Mouse (Mus musculus) megakaryocyte, embryonic 14.5 days (primary cell): ENCODE data around the gene Phlda2. TPM values are rescaled to one million over a fixed set of nuclear protein-coding genes. Genes with fewer than 3 reads are reported as not detected.

Experiments
- H3K27me3 ChIP-seq: replicated peaks from 2 replicates; pipeline ENCODE3; 2012; ENCODE audit warnings: inconsistent platforms
- H3K36me3 ChIP-seq: replicated peaks from 2 replicates; pipeline ENCODE3; 2012; ENCODE audit warnings: low read length, inconsistent platforms, mixed read lengths
- H3K4me1 ChIP-seq: 2 replicates; pipeline ENCODE4 v1.6.1; 2012; ENCODE audit warnings: inconsistent platforms
- H3K4me3 ChIP-seq: replicated peaks from 2 replicates; pipeline ENCODE3; 2012; ENCODE audit warnings: moderate library complexity, mild to moderate bottlenecking, inconsistent platforms
- H3K9me3 ChIP-seq: 2 replicates; pipeline ENCODE4 v1.6.1; 2012; ENCODE audit warnings: inconsistent platforms
- FLI1 ChIP-seq: IDR thresholded peaks from 2 replicates; pipeline ENCODE4 v1.6.1; 2012; ENCODE audit warnings: low read length, inconsistent platforms, mixed read lengths
- GATA1 ChIP-seq: IDR thresholded peaks from 3 replicates; pipeline ENCODE4 v1.6.1; 2012; ENCODE audit warnings: mixed read lengths, low read length, inconsistent platforms, borderline replicate concordance
- polyA plus RNA-seq: library from polyadenylated mRNA; stranded (reverse); fragments of >175 nt; gene quantifications from 2 replicates; pipeline ENCODE4 v1.2.3, GENCODE M21; 2012; ENCODE audit warnings: low replicate concordance; ENCODE audit not compliant: insufficient read depth

The Phlda2 gene
- polyA plus RNA-seq, 1 experiment, result 2.3 TPM

- H3K27me3 ChIP-seq, result no peaks in the 10 kb centered on the region
- TF ChIP-seq FLI1 (no peak), GATA1 (no peak)
- peak overlapping the region; percentile 40 for H3K4me3 ChIP-seq
- H3K4me1 ChIP-seq, result peaks cover 45% of the 10 kb centered on the region
- no peaks in the 10 kb centered on the region for H3K9me3 ChIP-seq
- peaks cover 100% of the 10 kb centered on the region for H3K36me3 ChIP-seq
Observed at GRCm38 (mm10) chr7:143533284-143533683, 30.3 kb upstream of the Phlda2 start.

DNA sequence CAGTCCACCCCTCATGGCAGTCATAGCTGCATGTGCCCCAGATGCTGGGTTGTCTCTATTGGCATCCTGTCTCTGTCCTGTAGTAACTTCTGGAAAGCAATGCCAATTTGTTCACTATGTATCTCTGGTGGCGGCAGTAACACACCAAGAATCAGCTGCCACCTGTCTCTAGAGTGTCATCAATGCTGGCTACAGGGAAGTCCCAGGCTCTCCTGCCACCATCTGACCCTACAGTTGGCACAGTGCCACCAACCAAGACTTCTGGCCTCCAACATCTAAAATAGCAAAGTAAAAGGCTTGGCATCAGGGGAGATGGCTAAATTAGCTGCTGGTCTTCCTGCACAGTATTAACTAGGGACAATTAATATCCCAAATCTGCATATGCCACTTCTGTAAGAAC lies 29.5 kb upstream of the Phlda2 start:
- Histone ChIP-seq H3K27me3 (no peaks in the 10 kb centered on the region), H3K4me1 (peaks cover 38% of the 10 kb centered on the region), H3K4me3 (no peak overlapping the region), H3K36me3 (peaks cover 100% of the 10 kb centered on the region), H3K9me3 (no peaks in the 10 kb centered on the region)
- TF ChIP-seq GATA1, result no peak
- TF ChIP-seq FLI1, result no peak

GRCm38 (mm10) chr7:143519333-143519732 lies 16.4 kb upstream of the Phlda2 start:
- TF ChIP-seq FLI1 (no peak), GATA1 (no peak)
- H3K4me3 ChIP-seq, result no peak overlapping the region
- H3K36me3 ChIP-seq, result peaks cover 99% of the 10 kb centered on the region
- peaks cover 29% of the 10 kb centered on the region for H3K4me1 ChIP-seq
- H3K27me3 ChIP-seq, result no peaks in the 10 kb centered on the region
- no peaks in the 10 kb centered on the region for H3K9me3 ChIP-seq

DNA sequence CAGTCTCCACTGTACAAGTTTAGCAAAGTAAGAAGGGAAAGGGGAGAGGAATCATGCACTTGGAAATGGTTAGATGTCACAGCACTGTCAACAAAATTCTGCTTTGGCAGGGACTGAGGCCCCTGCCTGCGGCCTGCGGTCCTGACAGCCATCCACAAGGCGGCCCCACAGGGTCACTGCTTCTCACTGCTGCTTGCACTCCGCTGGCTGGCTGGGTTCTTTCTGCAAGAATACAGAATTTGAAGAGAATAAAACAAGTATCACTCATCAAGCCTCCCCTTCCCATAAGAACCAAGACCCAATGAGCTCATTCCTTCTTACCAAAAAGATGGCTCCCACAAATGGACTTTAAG lies 11.4 kb upstream of the Phlda2 start:
- peaks cover 50% of the 10 kb centered on the region for H3K4me1 ChIP-seq
- H3K27me3 ChIP-seq, result peaks cover 4% of the 10 kb centered on the region
- TF ChIP-seq FLI1 (no peak), GATA1 (no peak)
- peaks cover 80% of the 10 kb centered on the region for H3K36me3 ChIP-seq
- no peak overlapping the region for H3K4me3 ChIP-seq
- no peaks in the 10 kb centered on the region for H3K9me3 ChIP-seq

DNA sequence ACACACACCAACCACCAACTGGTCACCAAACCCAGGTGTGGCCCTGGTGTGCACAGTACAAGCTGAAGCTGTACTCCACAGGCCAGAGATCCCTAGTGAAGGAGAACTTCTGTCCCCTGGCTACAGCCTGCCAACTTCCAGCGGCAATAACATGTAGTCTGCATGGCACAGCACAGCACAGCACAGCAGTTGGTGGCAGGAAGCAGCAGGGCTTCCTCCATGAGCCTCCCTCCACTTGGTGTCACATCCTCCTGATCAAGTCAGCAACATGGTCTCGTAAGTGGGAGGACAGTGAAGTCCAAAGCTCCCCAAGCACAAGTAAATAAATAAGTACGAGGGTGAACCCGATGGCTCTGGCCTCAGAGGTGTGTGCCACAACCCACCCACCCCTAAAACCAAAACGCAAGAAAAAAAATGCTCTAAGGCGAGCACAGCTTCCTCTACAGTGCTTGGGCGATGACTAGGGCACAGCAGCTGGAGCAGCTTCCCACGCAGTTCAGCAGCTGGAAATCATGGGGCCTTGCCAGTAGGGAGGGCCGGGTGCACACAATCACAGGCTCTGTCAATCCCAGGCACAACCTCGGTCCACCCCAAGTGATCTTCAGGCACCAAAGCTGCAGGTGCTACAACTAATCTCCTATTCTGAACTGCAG lies 10.9 kb upstream of the Phlda2 start:
- Histone ChIP-seq H3K4me3 (peak overlapping the region; percentile 51), H3K9me3 (no peaks in the 10 kb centered on the region), H3K4me1 (peaks cover 45% of the 10 kb centered on the region), H3K27me3 (peaks cover 4% of the 10 kb centered on the region), H3K36me3 (peaks cover 75% of the 10 kb centered on the region)
- TF ChIP-seq FLI1, result no peak
- TF ChIP-seq GATA1, result no peak

DNA sequence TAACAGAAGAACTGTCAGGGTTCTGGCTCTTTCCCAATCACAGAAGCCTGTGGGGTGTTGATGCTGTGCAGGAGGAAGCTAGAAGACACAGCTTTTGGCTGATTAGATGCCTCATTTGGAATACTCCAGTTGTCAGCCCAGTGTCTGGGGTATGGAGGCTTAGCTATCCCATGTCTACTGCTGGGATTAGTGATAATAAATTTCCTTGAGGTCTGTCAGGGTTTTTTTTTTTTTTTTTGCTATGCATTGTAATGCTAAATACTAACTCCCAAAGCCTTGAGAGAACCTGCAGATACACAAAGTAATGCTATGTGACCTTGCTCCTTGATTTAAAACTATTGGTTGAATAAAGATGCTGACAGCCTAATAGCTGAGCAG lies 8.4 kb upstream of the Phlda2 start:
- no peak overlapping the region for H3K4me3 ChIP-seq
- TF ChIP-seq GATA1 (no peak), FLI1 (no peak)
- no peaks in the 10 kb centered on the region for H3K9me3 ChIP-seq

DNA sequence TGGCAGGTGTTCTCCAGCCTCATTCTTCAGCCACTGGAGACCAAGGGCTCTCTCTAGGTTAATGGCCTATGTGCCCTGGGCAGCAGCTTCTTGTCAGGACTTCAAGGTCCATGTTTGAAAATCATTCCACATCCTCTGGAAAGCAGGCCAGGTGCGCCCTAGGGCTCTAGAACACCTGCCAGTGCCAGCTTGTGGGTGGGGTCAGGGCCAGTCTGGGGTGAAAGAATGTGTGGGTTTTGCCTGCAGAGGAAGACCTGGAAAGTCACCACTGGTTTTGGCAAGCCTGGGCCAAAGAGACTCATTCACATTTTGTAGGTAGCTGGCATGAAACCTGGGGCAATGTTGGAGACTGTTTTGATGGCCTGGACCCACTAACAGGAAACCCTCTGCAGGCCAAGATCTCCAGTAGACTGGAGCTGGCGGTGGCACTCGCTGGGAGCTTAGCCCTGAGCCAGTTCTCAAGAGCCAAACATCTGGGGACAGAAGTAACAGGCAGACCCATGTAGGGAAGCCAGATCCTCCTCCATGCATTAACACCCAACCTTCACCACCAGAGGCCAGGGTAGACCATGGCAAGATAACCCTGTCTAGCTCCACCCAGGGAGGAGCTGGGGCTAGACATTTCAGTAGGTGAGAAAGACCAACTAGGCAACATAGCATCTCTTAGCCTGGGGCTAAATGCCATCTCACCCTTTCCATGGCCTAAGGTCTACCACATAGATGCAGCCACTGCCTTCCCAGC lies 7.8 kb upstream of the Phlda2 start:
- no peak overlapping the region for H3K4me3 ChIP-seq
- H3K9me3 ChIP-seq, result no peaks in the 10 kb centered on the region
- peaks cover 44% of the 10 kb centered on the region for H3K36me3 ChIP-seq
- H3K4me1 ChIP-seq, result peaks cover 39% of the 10 kb centered on the region
- TF ChIP-seq FLI1 (no peak), GATA1 (no peak)
- peaks cover 18% of the 10 kb centered on the region for H3K27me3 ChIP-seq

More for the DNA sequence above, 8.4 kb upstream of the Phlda2 start:
- H3K27me3 ChIP-seq, result peaks cover 16% of the 10 kb centered on the region
- H3K36me3 ChIP-seq, result peaks cover 49% of the 10 kb centered on the region
- peaks cover 36% of the 10 kb centered on the region for H3K4me1 ChIP-seq

DNA sequence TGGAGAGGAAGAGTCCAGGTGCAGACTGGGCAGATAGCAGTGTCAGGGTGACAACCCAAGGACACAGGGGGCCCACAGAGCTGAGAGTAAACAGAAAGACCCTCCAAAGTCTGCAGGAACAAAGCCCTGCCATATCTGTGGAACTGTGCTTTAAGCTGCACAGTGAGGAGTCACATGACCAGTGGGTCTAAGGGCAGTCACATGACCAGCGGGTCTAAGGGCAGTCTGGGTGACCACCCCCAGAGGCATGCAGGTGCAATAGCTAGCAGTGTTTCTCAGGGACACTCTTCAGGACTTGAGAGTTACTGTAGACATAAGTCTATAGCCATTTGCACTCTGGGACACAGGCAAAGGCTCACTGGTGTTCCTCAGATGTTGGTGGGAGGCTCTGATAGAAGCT lies 6.6 kb upstream of the Phlda2 start:
- H3K9me3 ChIP-seq, result no peaks in the 10 kb centered on the region

DNA sequence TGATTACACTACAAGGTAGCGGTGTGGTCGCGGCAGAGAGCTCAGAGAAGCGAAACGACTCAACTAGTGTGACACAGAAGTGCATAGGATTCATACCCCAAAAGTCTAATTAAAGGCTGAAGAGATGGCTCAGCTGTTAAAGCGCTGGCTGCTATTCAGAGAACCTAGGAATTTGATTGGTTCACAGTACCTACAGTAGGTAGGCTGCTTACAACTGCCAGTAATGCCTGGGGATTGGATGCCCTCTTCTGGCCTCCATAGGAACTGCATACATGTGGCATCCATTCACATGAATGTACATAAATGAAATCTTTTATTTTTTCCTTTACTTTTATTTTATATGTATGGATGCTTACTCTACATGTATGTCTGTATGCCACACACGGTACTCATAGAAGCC lies 3.7 kb upstream of the Phlda2 start:
- peaks cover 4% of the 10 kb centered on the region for H3K36me3 ChIP-seq
- peaks cover 37% of the 10 kb centered on the region for H3K4me1 ChIP-seq
- peak overlapping the region; percentile 28 for H3K4me3 ChIP-seq
- TF ChIP-seq GATA1 (no peak), FLI1 (no peak)
- peaks cover 52% of the 10 kb centered on the region for H3K27me3 ChIP-seq
- no peaks in the 10 kb centered on the region for H3K9me3 ChIP-seq

More for the DNA sequence above, 6.6 kb upstream of the Phlda2 start:
- Histone ChIP-seq H3K4me3 (no peak overlapping the region), H3K4me1 (peaks cover 39% of the 10 kb centered on the region), H3K36me3 (peaks cover 32% of the 10 kb centered on the region), H3K27me3 (peaks cover 27% of the 10 kb centered on the region)
- TF ChIP-seq GATA1 (no peak), FLI1 (no peak)

GRCm38 (mm10) chr7:143506271-143506670 lies 3.3 kb upstream of the Phlda2 start:
- no peaks in the 10 kb centered on the region for H3K9me3 ChIP-seq
- peaks cover 56% of the 10 kb centered on the region for H3K27me3 ChIP-seq
- H3K36me3 ChIP-seq, result peaks cover 4% of the 10 kb centered on the region
- peak overlapping the region; percentile 28 for H3K4me3 ChIP-seq
- TF ChIP-seq FLI1, result no peak
- no peak for TF ChIP-seq GATA1
- peaks cover 38% of the 10 kb centered on the region for H3K4me1 ChIP-seq

- H3K36me3 ChIP-seq, result peaks cover 4% of the 10 kb centered on the region
- no peaks in the 10 kb centered on the region for H3K9me3 ChIP-seq
- TF ChIP-seq GATA1 (no peak), FLI1 (no peak)
- H3K4me1 ChIP-seq, result peaks cover 35% of the 10 kb centered on the region
- peaks cover 60% of the 10 kb centered on the region for H3K27me3 ChIP-seq
- no peak overlapping the region for H3K4me3 ChIP-seq
Observed at GRCm38 (mm10) chr7:143505823-143506222, 2.9 kb upstream of the Phlda2 start.
